Mouse (Mus musculus): ENCODE results near the gene Gabra3. TPM values are rescaled to one million over a fixed set of nuclear protein-coding genes. Genes with fewer than 3 reads are reported as not detected.

Gene Gabra3
- total RNA-seq (2021): 1 to 10 TPM; 1.2 to 2.0 TPM
- long read RNA-seq, experiment 1: 0 reads
- long read RNA-seq, experiment 2: 0 reads

DNA sequence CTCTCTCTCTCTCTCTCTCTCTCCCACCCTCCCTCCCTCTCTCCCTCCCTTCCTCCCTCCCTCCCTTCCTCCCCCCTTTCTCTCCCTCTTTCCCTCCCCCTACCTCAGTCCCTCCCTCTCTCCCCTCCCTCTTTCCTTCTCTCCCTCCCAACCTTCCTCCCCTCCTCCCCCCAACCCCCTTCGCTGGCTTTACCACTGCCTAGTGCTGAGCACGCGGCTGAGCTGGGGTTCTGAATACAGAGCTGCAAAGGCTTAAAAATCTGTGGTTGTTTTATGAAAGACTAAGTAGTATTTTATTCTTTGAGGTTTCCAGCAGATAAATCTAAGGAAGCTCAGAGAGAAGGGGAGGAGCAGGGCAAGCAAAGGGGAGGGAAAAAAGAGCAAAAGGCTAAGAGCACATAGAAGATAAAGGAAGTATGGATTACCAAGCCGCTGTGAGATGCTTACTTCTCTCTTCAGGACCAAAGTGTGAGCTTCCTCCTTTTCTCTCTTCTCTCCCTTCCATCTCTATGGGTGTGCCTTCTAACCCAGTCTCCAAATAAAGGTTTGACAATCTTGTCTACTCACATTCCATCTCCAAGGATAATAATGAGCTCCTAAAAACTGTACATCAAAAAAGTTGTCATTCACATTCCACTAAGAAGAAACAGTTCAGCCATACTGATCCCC lies at the start of gene Gabra3:
TSS of gene Gabra3 (minus strand) at position 619 of the 669 bp plus-strand sequence.
- DNase-seq (ENCODE audit: low spot score in 2 of 2): no peak

- no peak for DNase-seq (ENCODE audit: low spot score in 2 of 2)
These were observed 859 bp downstream of the Gabra3 start for GRCm38 (mm10) chrX:72655789-72656188.

- DNase-seq (ENCODE audit: low spot score in 2 of 2): no peak
These were observed 1.3 kb downstream of the Gabra3 start for GRCm38 (mm10) chrX:72655381-72655780.

- no peak for DNase-seq (ENCODE audit: low spot score in 2 of 2)
These were observed 6.0 kb downstream of the Gabra3 start for GRCm38 (mm10) chrX:72650688-72651087.

DNA sequence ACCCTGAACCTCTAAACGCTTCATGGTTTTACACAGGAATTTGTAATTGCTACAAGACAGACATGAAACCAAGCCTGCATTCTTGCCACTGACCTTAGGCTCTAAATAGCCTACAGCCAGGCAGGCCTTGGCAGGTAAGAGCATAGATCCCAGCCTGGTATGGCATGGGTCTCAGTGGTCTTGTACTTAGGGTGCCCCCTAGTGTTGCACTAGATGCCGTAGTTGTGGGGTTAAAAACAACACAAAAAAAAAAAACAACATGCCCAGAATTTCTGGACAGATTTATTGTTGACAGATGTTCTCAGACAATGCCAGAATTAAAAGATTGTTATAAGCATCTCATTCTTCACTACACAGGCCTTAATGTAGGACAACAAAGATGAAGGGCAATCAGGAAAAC lies 12.0 kb downstream of the Gabra3 start:
- no peak for DNase-seq (ENCODE audit: low spot score in 2 of 2)

DNA sequence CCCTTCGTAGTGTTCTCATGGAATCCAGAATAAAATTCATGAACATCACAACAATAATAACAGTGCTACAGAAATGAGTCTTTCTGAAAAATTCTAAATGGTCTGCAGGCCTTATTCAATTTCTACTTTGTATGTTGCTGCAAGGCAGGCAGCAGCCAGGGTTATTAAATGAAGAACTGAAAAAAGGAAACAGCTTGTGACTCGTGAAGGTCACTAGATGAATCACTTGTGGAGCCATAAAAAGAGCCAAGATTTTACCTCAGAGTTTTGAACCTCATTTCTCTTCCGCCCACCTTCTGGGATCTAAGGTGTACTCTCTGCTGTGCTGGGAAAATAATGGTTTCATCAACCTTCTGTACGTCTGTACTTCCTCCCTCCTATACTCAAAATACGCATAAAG lies 159.4 kb downstream of the Gabra3 start:
- no peak for DNase-seq (ENCODE audit: low spot score in 2 of 2)

GRCm38 (mm10) chrX:72489806-72490205 lies 166.8 kb downstream of the Gabra3 start:
- DNase-seq (ENCODE audit: low spot score in 2 of 2): no peak

- DNase-seq (ENCODE audit: low spot score in 2 of 2): no peak
These were observed 269.9 kb downstream of the Gabra3 start, which contains the start of gene Magea10 for GRCm38 (mm10) chrX:72386758-72387157. Magea10 (minus strand) TSS chrX:72386858.

Small RNA genes lying within 50 kb of the gene (microRNA-seq; reads per million reads assigned to microRNA genes)
- gene Mir105 (ENCODE audit: borderline number of aligned reads in 2 of 2): 0 reads per million in 2 experiments
- gene Mir767 (ENCODE audit: borderline number of aligned reads in 2 of 2): 0 reads per million in 2 experiments

Other genes starting within 250 kb of the Gabra3 start
- gene Gabrq, start 168.3 kb upstream of the Gabra3 start, total RNA-seq (2021): under 1 TPM in 1 of 2 experiments, not detected in 1; 0.10 TPM